Mouse (Mus musculus) embryonic facial prominence, embryonic 14.5 days (tissue): ENCODE measurements at regions not wholly inside any gene's neighbourhood (a gene's known extent, or its start where the extent isn't known, plus 50 kb on each side); places are given as distances from the start of the nearest gene placed in this dataset.

Experiments used
- ATAC-seq: fragments of 200-750 bp; cut with Nextera tagmentation; 2 replicates; pipeline ENCODE4 v1.8.0; 2017; ENCODE audit warnings: low read depth, moderate number of reproducible peaks, moderate TSS enrichment
- DNase-seq: peaks from one replicate; pipeline ENCODE4 v3.0.0-alpha.2; 2015; ENCODE audit warnings: low spot score
- H3K27ac ChIP-seq: fragments of 300-500 bp; sonication (generic); replicated peaks from 2 replicates; pipeline ENCODE4 v1.5.1; 2014; ENCODE audit warnings: low read depth, mild to moderate bottlenecking, low read length, moderate library complexity
- H3K27me3 ChIP-seq: fragments of 300-500 bp; sonication (generic); replicated peaks from 2 replicates; pipeline ENCODE4 v1.6.1; 2014; ENCODE audit warnings: low read length; ENCODE audit not compliant: control insufficient read depth, insufficient read depth
- H3K36me3 ChIP-seq: fragments of 300-500 bp; sonication (generic); 2 replicates; pipeline ENCODE4 v1.6.1; 2014; ENCODE audit warnings: low read length, mixed read lengths; ENCODE audit not compliant: control insufficient read depth, insufficient read depth
- H3K4me1 ChIP-seq: fragments of 300-500 bp; sonication (generic); 2 replicates; pipeline ENCODE4 v1.6.1; 2014; ENCODE audit warnings: antibody characterized with exemption, low read length; ENCODE audit not compliant: control insufficient read depth, insufficient read depth
- H3K4me2 ChIP-seq: fragments of 300-500 bp; sonication (generic); 2 replicates; pipeline ENCODE4 v1.6.1; 2014; ENCODE audit warnings: low read depth, mild to moderate bottlenecking, low read length, moderate library complexity, mixed read lengths
- H3K4me3 ChIP-seq: fragments of 300-500 bp; sonication (generic); 2 replicates; pipeline ENCODE4 v1.5.1; 2014; ENCODE audit warnings: low read depth, mild to moderate bottlenecking, low read length
- H3K9ac ChIP-seq: fragments of 300-500 bp; sonication (generic); 2 replicates; pipeline ENCODE4 v1.6.1; 2014; ENCODE audit warnings: low read depth, mild to moderate bottlenecking, low read length, moderate library complexity, mixed read lengths
- H3K9me3 ChIP-seq: fragments of 300-500 bp; sonication (generic); 2 replicates; pipeline ENCODE4 v1.6.1; 2016; ENCODE audit warnings: low read length; ENCODE audit not compliant: control insufficient read depth
- WGBS: fragments of 180-500 bp; shearing (Covaris S2); extraction: QIAGEN DNeasy Blood & Tissue Kit; methylation state at CpG from one replicate; pipeline ENCODE4 v1.1.7; 2014; 5-methylcytosine and 5-hydroxymethylcytosine counted together

DNA sequence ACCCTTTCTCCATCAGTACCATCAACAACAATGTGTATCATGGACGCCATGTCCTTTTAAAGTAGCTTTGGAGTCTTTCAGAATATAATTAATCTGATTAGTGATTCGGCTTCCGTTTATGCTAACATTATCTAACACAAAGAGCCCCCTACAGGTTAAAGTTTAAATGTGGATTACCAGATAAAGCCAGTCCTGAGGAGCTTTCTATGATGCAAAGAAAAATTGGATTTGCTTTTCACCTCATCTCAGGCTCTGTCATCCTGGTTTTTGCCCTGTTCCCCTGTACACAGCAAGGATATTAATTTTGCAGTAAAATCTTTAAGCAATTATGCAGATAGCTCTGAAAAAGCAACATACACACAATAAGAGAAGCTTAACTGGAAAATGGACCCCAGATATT, 412.7 kb upstream of the Tbc1d2b start:
- WGBS: 43% methylated on average over 3 of the region's 3 CpGs
- H3K4me1 ChIP-seq: no peaks in the 10 kb centered on the region
- H3K4me2 ChIP-seq: no peak overlapping the region
- no peak overlapping the region for H3K27ac ChIP-seq
- no peaks in the 10 kb centered on the region for H3K36me3 ChIP-seq
- DNase-seq: no peak
- H3K4me3 ChIP-seq: no peak overlapping the region
- no peaks in the 10 kb centered on the region for H3K9me3 ChIP-seq
- no peak for ATAC-seq
- H3K9ac ChIP-seq: no peak overlapping the region
- H3K27me3 ChIP-seq: no peaks in the 10 kb centered on the region

DNA sequence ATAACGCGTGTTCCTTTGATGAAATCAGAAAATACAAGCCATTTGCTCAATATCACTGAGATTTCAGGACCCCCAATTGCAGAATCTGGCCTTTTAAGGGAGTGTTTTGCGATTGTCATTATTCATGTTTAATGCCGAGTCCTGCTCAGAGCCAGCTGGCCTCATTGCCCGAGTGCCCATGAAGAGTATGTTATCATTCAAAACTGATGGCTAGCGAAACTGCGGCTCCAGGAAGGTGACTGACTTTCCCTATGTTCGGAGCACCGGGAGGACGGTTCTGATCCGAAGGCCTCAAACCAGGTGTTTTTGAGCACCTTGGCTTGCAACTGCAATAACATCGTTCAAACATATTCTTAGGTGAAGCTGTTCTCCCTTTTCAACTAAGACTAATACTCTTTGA, 419.5 kb upstream of the Tbc1d2b start:
- H3K9me3 ChIP-seq: no peaks in the 10 kb centered on the region
- 86% methylated on average over 12 of the region's 12 CpGs for WGBS
- H3K27ac ChIP-seq: no peak overlapping the region
- H3K4me1 ChIP-seq: no peaks in the 10 kb centered on the region
- H3K4me3 ChIP-seq: no peak overlapping the region
- no peak for ATAC-seq
- no peak for DNase-seq
- no peak overlapping the region for H3K9ac ChIP-seq
- H3K27me3 ChIP-seq: no peaks in the 10 kb centered on the region
- H3K36me3 ChIP-seq: no peaks in the 10 kb centered on the region
- no peak overlapping the region for H3K4me2 ChIP-seq

GRCm38 (mm10) chr9:90691137-90691536, 420.5 kb upstream of the Tbc1d2b start:
- no peaks in the 10 kb centered on the region for H3K4me1 ChIP-seq
- no peaks in the 10 kb centered on the region for H3K36me3 ChIP-seq
- H3K27ac ChIP-seq: no peak overlapping the region
- no peak overlapping the region for H3K9ac ChIP-seq
- no peaks in the 10 kb centered on the region for H3K9me3 ChIP-seq
- no peak for DNase-seq
- no peak overlapping the region for H3K4me2 ChIP-seq
- H3K4me3 ChIP-seq: no peak overlapping the region
- no peak for ATAC-seq
- H3K27me3 ChIP-seq: no peaks in the 10 kb centered on the region

- Histone ChIP-seq H3K27me3 (no peaks in the 10 kb centered on the region), H3K4me1 (no peaks in the 10 kb centered on the region), H3K4me3 (no peak overlapping the region), H3K9me3 (no peaks in the 10 kb centered on the region), H3K27ac (no peak overlapping the region), H3K9ac (no peak overlapping the region), H3K36me3 (no peaks in the 10 kb centered on the region), H3K4me2 (no peak overlapping the region)
- DNase-seq: peak; percentile 13
- ATAC-seq: no peak
- 59% methylated on average over 12 of the region's 12 CpGs for WGBS
Measured at GRCm38 (mm10) chr9:90691676-90692661, 421.4 kb upstream of the Tbc1d2b start.

GRCm38 (mm10) chr9:90693031-90693671, 422.5 kb upstream of the Tbc1d2b start:
- Histone ChIP-seq H3K36me3 (no peaks in the 10 kb centered on the region), H3K9ac (no peak overlapping the region), H3K4me3 (no peak overlapping the region), H3K4me2 (no peak overlapping the region), H3K27ac (no peak overlapping the region), H3K9me3 (no peaks in the 10 kb centered on the region), H3K27me3 (no peaks in the 10 kb centered on the region), H3K4me1 (no peaks in the 10 kb centered on the region)
- WGBS: 37% methylated on average over 9 of the region's 9 CpGs
- peak; percentile 80; the same call in 1 of the 2 replicates for ATAC-seq
- DNase-seq: peak; percentile 43

DNA sequence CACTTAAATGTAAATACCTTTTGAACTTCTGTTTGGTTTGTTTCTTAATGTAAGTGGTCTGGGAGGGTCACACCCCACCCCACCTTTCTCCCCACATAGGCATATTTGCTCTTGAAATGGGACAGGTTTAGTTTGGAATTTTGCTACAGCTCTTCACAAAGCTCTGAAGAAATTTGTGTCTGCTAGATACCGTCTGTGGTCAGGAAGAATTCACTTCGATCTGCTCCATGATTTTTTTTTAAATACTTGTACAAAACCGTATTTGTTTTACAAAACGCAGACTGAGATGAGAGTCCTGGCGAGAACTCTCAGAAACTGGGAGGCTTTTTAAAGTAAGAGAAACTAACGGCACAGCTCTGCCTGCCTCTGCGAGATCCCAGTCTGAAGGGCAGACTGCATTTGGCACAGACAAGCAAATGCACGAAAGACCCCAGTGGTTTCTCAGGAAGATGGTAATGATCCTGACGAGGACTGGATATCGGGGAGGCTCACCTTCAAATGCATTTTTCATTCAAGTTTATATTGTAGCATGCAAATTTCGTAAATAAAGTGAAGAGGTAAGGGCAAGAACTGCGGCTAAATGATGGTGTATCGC, 423.5 kb upstream of the Tbc1d2b start:
- Histone ChIP-seq H3K27ac (no peak overlapping the region), H3K27me3 (no peaks in the 10 kb centered on the region), H3K9me3 (no peaks in the 10 kb centered on the region), H3K4me2 (no peak overlapping the region), H3K9ac (no peak overlapping the region), H3K36me3 (no peaks in the 10 kb centered on the region), H3K4me1 (no peaks in the 10 kb centered on the region), H3K4me3 (no peak overlapping the region)
- DNase-seq (peak; percentile 9), ATAC-seq (no peak)
- WGBS: 57% methylated on average over 13 of the region's 13 CpGs

GRCm38 (mm10) chr9:90695693-90696092, 425.1 kb upstream of the Tbc1d2b start:
- H3K4me3 ChIP-seq: no peak overlapping the region
- H3K4me2 ChIP-seq: no peak overlapping the region
- DNase-seq (no peak), ATAC-seq (no peak)
- no peaks in the 10 kb centered on the region for H3K4me1 ChIP-seq
- no peak overlapping the region for H3K27ac ChIP-seq
- no peaks in the 10 kb centered on the region for H3K9me3 ChIP-seq
- no peaks in the 10 kb centered on the region for H3K27me3 ChIP-seq
- no peak overlapping the region for H3K9ac ChIP-seq
- H3K36me3 ChIP-seq: no peaks in the 10 kb centered on the region
- 80% methylated on average over 7 of the region's 7 CpGs for WGBS

DNA sequence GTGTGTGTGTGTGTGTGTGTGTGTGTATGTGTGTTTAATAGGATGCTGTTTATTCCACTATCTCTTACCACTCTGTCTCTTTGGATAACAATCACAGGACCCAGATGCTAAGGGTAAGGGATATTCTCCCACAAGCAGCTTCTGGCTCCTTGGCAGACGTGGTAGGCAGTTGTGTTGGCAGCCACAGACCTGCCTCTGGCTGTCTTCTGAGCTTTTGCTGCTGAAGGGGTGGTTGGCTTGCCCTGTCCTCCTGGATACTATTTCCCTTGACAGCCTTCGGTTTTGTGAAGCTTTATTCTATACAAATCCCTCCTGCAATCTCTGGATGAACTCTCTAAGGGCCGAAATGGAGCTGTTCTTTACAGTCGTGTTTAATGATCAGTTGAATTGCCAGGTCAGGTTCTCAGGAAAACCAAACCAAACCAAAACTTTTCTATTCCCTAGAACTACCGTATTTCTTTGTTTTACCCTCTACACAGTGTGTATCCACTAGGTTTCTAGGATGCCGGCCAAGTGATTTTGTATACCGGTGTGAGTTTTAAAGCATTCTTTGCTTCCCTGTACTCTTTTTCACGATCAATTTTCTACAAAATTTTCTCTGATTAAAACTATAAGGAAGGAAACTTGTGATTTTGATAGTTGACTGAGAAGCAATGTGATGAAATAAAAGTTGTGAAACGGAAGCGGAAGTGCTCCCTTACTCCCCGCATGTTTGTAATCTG, 426.8 kb upstream of the Tbc1d2b start:
- 62% methylated on average over 11 of the region's 11 CpGs for WGBS
- ATAC-seq: no peak

More for the DNA sequence above, 426.8 kb upstream of the Tbc1d2b start:
- Histone ChIP-seq H3K4me3 (no peak overlapping the region), H3K9ac (no peak overlapping the region), H3K27me3 (no peaks in the 10 kb centered on the region), H3K9me3 (no peaks in the 10 kb centered on the region), H3K4me2 (no peak overlapping the region), H3K4me1 (no peaks in the 10 kb centered on the region), H3K27ac (no peak overlapping the region), H3K36me3 (no peaks in the 10 kb centered on the region)
- peak; percentile 26 for DNase-seq
